Mouse (Mus musculus): ENCODE measurements around the gene Qser1.

Qser1 gene

DNA sequence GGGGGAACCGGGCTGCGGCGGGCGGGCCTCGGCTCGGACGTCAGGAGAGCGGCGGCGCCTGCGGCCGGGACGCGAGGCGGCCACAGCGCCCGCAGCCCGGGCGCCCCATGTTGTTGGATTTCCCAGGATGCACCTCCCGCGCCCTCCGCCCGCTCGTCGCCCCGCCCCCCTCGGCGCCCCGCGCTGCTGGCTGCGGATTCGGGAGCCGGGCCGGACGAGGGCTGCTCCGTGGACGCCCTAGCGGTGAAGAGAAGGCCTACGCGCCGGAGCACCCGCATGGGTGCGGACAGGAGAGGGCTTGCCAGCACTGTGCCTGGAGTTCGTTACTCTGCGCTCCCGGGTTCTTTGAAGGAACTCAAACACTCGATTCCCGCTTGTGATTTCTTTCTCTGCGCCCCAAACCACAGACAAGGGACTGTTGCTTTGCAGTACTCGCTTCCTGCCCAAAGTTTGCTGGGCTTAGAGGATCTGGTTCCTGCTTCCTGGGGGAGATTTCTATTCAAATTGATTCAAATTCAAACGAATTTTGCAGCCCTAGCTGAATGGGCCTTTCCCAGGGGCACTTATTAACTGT is 393 bp upstream of the Qser1 start:
- peak; percentile 90 for DNase-seq

DNA sequence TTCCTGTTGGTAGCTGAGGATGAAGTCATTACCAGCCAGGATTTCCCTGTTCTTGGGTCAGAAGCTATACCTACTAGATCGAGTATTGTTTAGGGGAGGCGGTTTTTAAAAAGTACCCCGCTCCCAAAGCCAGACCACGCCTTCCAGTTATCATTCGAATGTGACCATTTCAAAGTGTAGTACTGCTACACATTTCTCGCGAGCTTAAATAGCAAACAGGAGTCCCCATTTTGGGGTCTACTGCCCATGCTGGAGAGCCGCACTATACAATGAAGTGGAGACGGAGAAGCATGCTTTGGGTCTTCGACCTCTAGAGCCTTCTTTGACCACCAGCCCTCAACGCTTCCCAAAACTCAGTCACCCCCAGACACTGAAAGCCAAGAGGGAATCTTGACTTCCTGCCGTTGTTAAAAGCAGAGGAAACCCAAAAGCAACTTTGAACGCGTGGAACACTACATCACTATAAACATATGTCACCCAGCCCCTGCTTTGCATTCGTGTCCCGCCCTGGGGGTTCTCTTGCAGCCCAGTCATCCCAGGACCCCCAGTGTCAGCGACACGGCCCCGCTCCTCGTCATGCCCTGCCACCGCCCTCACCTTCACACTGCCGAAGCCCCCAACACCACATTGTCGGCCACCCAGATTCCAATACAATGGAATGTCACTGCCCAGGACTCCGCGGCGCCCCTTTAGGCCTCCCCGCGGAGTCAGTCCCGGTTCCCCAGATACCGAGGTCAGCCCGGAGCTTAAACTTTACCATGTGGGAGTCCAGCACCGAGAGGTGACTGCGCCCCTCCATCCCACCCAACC is 794 bp downstream of the Qser1 start:
- peak; percentile 18 for DNase-seq

- no peak for DNase-seq
Observed at GRCm38 (mm10) chr2:104814181-104814951, 2.2 kb downstream of the Qser1 start.

- DNase-seq = no peak
Observed at GRCm38 (mm10) chr2:104805435-104805834, 11.1 kb downstream of the Qser1 start.

DNA sequence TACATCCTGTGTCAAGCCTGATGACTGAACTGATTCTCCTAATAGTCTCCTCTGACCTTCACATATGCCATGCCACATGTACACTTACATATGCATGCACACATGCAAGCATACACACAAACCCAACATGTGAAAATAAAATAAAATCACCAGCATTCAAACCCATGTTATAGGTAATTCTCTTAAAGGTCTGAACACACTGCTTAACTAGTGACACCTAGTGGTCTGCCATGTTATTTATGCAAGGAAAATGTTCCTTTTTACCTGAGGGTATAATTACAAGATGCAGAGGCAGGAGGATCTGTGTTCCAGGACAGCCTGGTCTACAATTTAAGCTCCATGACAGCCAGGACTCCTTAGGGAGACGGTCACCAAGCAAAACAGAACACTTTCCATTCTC is 41.8 kb downstream of the Qser1 start:
- DNase-seq = peak; percentile 18

DNA sequence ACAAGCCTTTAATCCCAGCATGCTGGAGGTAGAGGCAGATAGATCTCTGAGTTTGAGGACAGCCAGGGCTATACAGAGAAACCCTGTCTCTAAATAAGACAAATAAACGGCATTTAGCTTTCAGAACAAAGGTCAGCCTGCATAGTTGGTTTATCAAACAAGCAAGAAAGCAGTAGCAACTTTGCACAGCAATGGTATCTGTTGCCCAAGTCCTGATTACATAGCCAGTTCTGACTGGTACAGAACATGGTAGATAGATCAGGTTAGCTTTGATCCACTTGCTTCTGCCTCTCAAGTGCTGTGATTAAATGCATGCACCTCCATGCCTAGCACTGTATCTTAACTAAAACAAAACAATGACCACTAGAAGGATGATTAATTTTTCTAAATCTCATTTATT is 47.9 kb downstream of the Qser1 start:
- no peak for DNase-seq

GRCm38 (mm10) chr2:104764018-104764417 is 52.5 kb downstream of the Qser1 start:
- no peak for DNase-seq

GRCm38 (mm10) chr2:104763134-104763703 is 53.3 kb downstream of the Qser1 start:
- no peak for DNase-seq

DNA sequence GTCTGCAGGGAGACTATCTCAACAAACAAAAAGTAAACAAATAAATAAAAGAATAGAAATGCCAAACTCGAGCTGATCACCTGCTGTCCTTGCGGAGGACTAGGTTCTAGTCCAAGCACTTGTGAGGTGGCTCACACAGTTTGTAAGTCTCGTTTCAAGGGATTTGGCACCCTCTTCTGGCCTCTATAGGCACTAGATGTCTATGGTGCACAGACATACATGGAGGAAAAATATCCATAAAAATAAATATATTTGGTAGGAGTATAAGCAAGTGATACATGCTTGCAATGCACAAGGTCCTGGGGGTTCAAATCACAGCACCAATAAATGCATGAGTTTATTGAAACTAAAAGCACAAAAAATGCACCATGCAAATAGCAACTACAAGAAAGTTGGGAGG is 65.9 kb downstream of the Qser1 start:
- DNase-seq = no peak

DNA sequence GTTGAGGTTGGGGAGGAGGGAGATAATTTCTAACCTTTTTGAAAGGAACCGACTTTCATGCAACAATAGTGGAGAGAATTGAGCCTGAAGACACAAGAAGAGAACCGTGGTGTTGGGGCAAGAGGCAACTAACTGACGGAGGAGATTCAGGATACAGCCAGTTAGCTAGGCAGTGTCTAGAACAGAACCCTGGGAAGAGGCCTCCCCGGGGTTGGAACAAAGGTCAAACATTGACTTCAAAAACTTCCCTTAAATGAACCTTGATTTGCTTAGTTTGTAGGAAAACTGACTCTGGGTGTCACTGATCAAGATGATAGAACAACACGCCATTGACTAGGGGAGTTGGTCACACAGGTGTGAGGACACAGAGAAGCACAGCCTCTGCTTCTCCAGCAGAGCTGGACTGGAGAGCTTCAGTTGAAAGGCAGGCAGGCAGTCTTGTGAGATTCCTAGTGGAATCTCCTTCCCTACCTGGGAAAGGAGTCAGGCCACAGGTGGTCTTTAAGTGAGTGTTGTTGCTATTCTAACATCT is 67.8 kb downstream of the Qser1 start:
- DNase-seq = no peak

- DNase-seq = no peak
Observed at GRCm38 (mm10) chr2:104746251-104746650, 70.3 kb downstream of the Qser1 start.

DNA sequence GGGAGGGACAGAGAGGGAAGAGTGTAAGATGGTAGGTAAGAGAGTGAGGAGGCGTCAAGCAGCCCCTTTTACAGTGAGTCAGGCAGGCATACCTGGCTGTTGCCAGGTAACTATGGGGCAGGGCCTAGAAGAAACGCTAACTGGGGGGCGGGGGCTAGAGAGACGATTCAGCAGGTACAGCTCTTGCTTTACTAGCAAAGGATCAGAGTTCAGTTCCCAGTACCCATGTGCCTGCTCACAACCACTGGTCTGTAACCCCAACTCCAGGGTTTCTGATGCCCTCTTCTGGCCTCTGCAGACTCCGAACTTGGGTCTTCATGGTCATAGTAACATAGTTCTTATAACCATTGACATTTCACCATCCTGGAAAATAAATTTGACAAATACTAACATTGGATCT is 72.6 kb downstream of the Qser1 start:
- DNase-seq = no peak

DNA sequence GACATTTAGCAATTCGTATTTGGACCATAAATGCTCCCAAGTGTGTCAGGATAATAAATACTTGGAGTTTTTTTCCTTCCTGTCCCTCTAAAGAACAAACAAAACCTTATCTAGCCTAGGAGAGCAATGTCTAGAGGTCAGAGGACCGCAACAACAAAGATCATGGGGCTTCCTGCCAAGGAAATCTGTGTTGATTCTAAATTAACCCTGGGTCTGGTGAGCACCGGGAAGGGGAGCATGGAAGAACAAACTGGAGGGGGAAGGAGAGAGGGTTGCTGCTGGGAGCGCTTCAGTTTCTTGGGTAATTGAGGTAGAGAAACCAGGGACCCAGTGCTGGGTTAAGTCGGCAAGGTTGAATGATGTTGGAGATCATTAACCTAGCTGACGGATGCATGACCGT is 73.4 kb downstream of the Qser1 start:
- DNase-seq = no peak

DNA sequence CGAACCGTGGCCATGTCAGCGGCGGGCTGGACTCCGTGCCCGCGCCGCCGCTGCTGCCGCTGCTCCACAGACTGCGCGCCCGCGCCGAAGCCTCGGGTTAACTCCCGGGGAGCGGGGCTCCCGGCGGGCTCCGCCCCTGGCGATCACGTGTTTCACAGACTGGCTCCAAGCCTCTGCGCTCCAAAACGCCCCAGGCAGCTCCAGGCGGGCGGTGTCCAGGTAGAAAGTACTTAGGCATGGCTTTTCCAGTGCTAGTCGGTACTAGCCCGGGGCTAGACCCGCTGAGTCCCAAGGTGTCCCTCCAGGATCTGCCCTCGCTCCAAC is 73.9 kb downstream of the Qser1 start, which contains the start of gene Depdc7:
Depdc7 (minus strand) TSS at position 138 of the 324 bp plus-strand sequence.
- DNase-seq = peak; percentile 85

DNA sequence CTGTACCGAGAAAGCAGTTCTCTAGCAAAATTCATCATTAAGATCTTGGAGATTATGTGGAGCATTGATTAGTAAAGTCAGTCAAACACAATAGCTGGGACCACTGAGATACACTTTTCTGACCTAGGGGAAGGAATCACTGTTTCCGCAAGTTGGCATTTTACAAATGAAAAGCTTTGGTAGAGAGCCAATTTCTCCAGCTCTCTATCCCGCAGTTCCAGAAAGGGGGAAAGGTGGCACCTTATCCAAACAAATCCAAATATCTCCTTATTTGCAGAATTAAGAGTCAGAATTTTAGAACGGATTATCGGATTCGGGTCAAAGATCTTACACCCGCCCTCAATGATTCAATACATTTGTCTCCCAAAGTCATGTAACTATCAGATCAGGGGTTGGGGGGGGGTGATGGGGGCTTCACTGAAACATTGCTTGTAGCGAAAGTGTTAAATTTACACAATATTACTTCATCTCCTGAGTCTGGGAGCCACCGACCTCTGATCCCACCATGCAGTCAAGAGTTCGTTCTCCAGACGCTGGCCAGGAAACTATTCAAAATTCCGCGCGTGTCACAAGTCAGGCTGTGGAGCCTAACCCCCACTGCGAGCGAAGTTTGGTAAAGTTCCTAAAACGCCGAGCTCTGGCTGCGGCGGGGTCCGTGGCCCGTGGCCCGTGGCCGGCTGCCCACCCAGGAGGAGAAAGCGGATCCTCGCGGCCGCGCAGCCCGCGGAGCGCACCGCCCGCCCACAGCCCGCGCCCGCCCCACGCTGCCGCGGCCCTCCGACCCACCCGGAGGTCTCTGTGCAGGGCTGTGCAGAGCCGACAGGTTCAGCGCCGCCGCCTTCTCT is 74.4 kb downstream of the Qser1 start:
- no peak for DNase-seq

DNA sequence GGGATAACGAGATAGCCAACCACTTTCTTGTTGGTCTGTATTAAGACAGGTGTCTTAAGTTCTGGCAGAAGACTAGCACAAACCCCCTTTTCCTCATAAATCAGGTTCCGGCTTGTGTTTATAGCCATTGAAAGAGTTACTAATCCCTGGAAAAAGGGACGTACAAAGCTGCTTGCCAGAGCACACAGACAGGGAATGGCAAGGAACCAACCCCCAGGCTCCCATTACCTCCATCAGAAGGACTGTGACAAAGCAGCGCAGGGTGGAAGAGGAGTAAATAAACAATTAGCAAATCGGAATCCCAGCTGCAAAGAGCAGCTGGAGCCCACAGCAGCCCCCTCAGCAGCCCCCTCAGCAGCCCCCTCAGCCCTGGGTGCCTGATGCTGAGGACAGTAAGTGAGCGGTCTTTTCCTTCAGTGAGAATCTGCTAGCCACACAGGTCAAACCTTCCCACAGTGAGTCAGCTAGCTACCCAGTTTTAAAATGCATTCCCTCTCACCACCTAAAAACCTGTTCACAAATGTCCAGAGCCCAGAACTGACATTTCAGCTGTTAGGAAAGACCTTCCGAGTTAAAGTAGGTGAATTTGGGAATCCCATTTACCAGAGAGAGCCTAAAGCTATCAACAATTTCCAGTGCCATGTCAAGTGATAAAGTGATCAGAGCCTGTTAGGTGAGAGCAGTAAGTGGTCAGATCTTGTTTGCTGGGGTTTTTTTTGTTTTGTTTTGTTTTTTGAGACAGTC is 75.4 kb downstream of the Qser1 start:
- DNase-seq = no peak

DNA sequence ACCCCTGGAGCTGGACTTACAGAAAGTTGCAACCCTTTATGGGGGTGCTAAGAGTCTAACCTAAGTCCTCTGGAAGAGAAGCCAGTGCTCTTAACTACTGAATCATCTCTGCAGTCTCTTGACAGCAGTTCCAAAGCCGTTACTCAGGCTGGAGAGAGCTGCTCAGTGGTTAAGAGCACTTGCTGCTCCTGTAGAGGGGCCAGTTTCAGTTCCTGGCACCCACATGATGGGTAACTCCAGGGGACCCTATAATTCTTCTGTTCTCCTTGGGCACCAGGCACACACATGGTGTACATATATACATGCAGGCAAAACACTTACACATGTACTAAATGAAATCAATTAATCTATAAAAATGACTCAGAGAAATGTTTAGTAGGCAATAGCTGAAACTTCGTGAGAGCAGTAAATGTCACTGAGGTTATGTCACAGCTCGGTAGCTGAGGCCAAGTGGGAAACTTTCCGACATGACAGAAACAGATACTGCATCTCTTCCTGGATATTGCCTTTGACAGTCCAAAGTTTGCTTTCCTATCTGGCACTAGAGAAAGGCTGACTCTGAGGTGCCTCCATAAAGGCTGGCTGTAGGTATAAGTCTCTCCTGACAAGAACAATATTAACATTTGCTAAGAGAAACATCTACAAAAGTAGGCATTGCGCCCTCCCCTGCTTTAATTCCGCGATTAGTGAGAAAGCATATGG is 76.2 kb downstream of the Qser1 start:
- no peak for DNase-seq

DNA sequence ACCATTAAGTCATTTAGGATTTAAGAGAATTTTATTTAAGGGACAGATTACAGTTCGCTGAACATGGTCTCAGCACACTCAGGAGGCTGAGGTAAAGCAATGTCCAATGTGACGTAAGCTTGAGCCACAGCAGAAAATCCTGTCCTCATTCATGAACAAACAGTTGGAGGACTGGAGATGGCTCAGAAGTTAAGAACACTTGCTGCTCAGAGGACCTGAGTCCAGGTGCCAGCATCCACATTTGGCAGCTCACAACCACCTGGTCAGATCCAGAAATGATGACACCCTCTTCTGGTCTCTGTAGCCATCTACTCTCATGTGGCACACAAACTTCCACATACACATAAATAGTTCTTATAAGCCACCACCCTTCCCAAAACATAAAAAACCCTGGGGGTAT is 76.9 kb downstream of the Qser1 start:
- no peak for DNase-seq

DNA sequence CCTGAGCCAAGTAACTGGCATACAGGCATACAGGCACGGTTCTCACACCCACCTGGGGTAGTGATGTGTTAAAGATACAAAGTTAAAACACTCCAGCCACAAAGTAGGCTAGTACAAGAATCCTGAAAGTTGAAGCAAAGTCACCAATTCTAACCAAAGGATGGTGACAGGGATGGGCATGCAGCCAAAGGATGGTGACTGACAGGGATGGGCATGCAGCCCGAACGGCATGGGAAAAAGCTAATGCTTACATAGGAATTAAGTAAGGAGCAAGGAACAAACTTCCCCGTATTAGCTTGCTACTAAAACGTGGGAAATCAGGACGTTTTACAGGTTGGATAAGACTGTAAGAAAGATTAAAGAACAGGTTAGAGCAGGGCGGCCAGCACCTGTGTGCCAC is 80.3 kb downstream of the Qser1 start:
- DNase-seq = no peak

GRCm38 (mm10) chr2:104732562-104733256 is 83.9 kb downstream of the Qser1 start:
- DNase-seq = no peak

All from right cerebral cortex, adult 18-20 months (tissue).